Mouse (Mus musculus): Measurements from ENCODE around the gene Clybl.

Gene Clybl

DNA sequence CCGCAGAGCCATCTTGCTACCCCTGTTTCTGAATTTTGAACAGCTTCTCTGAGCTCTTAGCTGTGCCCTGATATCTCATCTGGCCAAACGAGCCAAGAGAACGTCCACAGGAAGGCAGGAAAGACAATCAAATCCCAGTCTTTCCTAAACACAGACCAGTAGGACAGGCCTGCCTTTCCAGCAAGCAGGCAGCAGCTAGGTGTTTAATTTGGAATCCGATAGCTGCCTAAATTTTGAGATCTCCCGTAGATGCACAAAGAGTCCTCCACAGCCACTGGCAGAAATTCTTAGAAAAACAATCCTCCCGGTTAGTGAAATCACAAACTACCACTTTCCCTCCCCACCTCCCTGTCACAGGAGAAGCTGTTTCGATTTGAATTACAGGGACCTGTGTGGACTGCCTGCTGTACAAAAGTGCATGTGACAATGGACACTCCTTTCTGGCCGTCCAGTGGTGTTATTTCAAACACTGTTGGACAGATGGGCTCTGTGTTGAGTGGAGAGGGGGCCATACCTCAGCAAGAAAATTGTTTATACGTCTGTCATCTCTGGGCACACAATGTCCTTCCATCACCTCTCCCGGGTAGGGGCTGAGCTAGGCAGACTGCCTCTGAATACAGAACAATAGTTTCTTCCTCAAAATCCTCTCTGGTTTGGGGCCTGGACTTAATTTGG is 245.2 kb downstream of the Clybl start:
- DNase-seq (ENCODE audit: low spot score in 2 of 2) = no peak

DNA sequence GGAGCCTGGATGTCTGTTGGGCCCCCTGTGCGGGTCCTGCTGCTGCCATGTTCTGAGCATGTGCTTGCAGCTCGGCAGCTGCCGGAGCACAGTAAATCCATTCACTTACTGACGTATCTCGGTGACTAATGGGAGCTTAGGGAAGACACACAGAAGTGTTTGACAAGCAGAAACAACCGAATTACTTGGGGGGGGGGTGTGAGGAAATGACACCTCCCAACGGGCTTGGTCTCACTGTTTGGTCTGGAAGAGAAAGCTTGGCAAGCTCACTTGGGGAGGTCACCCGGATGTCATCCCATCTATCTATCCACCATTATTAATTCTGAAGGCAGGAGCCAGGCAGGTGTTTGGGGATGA is 245.7 kb downstream of the Clybl start:
- no peak for DNase-seq (ENCODE audit: low spot score in 2 of 2)

DNA sequence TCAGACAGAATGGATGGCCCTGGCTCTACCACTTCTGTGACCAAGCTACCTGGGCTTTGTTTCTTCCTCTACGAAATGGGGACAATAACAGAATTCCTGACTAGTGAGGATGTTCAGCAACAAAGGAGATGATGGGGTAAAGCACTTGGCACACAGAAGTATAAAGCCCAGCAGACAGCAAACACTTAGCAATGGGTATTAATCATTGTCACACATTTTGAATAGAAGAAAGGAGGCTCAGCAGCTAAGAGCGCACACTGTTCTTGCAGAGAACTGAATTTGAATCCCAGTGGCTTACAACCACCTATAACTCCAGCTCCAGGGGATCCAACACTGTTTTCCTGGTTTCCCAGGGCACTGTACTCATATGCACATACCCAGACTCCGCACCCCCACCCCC is 246.2 kb downstream of the Clybl start:
- DNase-seq (ENCODE audit: low spot score in 2 of 2) = no peak

DNA sequence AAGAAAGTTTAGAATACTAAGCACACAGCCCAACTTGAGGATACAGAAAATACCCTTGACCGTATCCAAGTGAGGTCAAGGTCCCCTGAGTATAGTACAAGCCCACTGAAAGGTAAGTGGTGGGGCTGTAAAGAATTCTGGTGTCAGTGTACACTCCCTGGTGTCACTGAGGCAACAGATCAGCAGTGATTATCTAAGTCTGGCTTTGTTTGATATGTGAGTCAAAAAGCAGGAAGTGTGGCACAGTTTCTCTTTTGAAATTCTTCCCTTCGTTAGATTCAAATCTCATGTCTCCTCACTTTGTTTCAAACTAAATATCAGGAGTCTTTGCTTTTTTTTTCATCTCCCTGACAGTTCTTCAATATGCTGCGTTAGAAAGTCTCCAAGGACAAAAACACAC is 251.1 kb downstream of the Clybl start:
- DNase-seq (ENCODE audit: low spot score in 2 of 2) = no peak

DNA sequence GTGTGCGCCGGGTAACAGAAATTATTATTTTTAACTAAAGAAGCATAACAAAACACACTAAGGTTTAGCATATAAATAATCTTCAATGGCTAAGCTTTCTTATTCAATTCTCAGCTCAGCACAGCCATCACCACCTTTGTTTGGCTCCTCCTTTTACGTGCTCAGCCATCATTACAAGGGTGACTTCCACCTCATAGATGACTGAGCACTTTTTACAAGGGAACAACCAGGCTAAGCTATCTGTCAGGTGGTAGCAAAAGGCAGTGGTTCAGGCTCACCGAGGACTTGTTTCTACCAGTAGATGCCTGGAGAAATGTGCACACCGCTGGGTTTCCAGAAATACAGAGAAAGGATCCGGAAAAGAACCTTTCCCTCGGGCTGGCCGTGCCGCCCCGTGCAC is 252.5 kb downstream of the Clybl start:
- DNase-seq (ENCODE audit: low spot score in 2 of 2) = no peak

DNA sequence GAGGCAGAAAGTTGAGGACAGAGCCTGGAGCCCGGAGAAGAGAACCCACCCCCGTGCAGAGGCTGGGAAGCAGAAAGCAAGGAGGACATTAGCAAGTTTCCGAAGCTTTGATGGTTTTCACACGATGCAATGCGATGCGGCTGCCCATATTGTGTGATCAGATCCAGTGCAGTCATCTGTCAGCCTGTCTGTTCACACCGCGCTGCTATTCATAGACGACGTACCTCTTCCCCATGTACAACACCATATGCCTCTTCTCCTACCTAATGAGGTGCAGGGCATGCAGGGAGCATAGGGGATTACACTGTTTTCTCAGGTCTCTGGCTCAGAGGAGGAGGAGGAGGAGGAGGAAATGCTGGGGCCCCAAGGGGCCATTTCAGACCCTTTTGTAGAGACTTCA is 255.3 kb downstream of the Clybl start:
- no peak for DNase-seq (ENCODE audit: low spot score in 2 of 2)

DNA sequence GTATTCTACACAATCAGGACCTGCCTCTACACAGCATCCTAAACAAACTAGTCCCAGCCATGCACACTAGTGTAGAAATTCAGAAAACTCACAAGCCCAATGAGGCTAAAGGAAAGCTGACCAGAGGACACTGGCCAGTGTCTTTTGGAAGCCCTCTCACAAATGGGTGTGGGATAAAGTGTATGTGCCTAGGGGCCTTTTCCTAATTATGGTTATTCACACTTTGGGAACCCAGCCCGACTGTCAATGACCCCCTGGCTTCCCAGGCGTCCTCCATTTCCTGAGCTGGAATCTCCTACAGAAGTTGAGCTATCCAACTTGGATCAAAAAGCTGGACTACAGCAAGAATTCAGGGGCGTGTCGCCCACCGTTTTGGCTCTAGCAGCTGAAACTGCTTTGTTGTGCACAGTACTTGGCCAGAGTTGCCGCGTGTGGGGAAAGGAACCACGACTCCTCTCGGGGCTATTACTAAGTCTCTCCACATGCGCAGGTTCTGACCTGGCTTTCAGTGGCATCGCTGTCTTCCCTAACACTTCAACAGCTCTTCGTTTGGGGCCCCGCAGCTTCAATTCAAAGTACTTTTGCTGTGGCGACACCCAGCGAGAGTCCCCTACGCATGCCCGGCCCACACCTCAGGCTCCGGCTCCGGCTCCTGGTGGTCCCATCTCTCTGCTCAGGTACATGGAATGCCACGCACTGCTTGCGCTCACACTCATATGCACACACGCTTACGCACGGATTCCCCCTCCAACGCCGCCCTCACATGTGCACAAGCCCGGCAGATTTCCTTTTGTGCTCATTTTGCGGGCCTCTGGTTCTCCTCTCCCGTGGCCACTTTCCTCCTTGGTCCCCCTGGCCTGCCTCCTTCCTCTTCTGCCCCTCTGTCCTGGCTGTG is 268.3 kb downstream of the Clybl start:
- DNase-seq (ENCODE audit: low spot score in 2 of 2) = no peak

DNA sequence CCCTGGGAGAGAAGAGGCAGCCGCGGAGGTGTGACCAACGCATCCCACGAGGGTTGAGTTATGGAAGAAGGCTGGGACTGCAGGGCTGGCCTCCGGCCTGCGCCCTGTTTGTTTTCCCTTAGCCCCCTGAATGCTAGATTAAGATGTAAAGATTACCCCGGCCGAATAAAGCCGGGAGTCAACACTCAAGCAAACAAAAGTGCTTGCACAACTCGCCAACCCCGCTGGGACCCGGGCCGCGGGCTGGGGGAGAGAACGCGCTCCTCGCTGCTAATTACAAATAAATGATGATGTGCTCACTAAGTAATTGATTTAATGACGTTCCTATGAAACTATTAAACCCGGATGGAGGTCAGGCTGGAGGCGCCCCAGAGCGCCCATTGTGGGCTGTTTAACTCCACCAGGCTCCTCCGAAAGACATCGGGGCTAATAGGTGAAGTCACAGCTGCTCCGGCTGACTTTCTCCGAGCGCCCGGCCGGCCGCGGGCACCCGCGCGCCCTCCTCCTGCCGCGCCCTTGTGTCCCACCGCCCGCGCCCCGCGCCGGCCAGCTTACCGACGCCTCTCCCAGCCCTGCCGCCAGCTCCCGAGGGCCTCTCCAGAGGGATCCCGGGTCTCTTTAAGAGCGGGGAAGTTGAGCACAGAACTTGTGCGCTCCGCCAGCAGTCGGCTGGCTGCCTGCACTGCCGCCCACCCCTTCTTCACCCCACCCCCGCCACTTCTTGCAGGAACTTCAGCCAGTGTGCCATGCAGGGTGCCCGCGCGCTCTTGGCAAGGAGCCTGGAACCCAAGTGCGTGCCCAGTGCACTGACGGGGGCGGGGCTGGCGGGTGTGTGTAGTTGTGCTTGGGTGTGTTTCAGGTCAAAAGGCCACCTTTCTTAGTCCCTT is 269.2 kb downstream of the Clybl start, which contains the start of gene Gm5089:
Gene Gm5089 (minus strand): TSS at position 620 of the 887 bp plus-strand sequence.
- no peak for DNase-seq (ENCODE audit: low spot score in 2 of 2)

DNA sequence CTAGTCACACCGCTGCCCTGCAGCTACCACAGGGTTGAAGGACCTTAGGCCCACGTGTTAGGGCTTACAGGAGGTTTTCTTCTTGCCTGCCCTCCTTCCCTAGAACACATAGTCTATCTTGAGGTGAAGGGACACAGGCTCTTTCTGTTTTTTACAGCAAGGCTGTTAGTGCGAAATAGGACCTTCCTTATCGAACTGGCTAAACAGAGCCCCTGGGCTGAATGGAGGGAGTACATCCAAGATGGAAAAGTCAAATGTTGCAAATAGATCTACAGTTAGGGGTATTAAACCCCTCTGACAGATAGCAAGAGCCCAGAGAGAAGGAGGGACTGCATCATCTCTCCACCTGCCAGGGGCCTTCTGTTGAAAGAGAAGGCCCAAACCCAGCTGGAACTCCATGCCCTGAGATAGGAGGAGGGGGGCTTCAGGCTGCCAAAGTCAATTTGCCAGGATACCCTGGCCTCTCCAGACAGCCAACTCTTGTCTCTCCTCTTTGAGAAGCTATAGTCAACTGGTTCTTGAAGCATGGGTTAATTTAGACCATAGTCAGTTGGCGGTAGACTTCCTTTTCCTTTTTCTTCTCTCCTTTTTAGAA is 270.1 kb downstream of the Clybl start:
- DNase-seq (ENCODE audit: low spot score in 2 of 2) = no peak

Data from spleen, postnatal 36 days (tissue).